Mouse (Mus musculus) ES-Bruce4 (cell line): ENCODE data around the gene Zfp654. TPM values are rescaled to one million over a fixed set of nuclear protein-coding genes. Genes with fewer than 3 reads are reported as not detected.

Experiments used
- H3K27ac ChIP-seq: 2 replicates; pipeline ENCODE4 v1.5.1; 2012; ENCODE audit warnings: low read length, inconsistent platforms; ENCODE audit not compliant: insufficient read depth
- H3K27me3 ChIP-seq: 2 replicates; pipeline ENCODE4 v1.6.1; 2012; ENCODE audit warnings: mild to moderate bottlenecking, low read length, inconsistent platforms; ENCODE audit not compliant: control insufficient read depth, poor library complexity, insufficient read depth, severe bottlenecking
- H3K36me3 ChIP-seq: 2 replicates; pipeline ENCODE4 v1.6.1; 2012; ENCODE audit warnings: inconsistent platforms, mild to moderate bottlenecking, low read length, moderate library complexity; ENCODE audit not compliant: control insufficient read depth, poor library complexity, insufficient read depth, severe bottlenecking
- H3K4me1 ChIP-seq: one replicate; pipeline ENCODE4 v1.8.1; 2011; ENCODE audit warnings: low read length; ENCODE audit not compliant: control insufficient read depth, insufficient read depth
- H3K4me3 ChIP-seq: 2 replicates; pipeline ENCODE4 v1.5.1; 2011; ENCODE audit warnings: low read depth, mild to moderate bottlenecking, low read length
- H3K9ac ChIP-seq: 2 replicates; pipeline ENCODE4 v1.6.1; 2012; ENCODE audit warnings: low read depth, mild to moderate bottlenecking, inconsistent platforms; ENCODE audit not compliant: poor library complexity, severe bottlenecking
- H3K9me3 ChIP-seq: replicated peaks from 2 replicates; pipeline ENCODE4 v1.6.1; 2012; ENCODE audit warnings: mild to moderate bottlenecking, low read length, inconsistent platforms; ENCODE audit not compliant: control insufficient read depth, poor library complexity, insufficient read depth, severe bottlenecking
- CTCF ChIP-seq: IDR thresholded peaks from one replicate; pipeline ENCODE4 v1.8.1; 2011; ENCODE audit warnings: low read depth, low read length
- EP300 ChIP-seq: IDR thresholded peaks from 2 replicates; pipeline ENCODE4 v1.6.1; 2011; ENCODE audit warnings: low read depth, low read length; ENCODE audit not compliant: insufficient read depth
- POLR2A ChIP-seq: IDR thresholded peaks from one replicate; pipeline ENCODE4 v1.8.1; 2011; ENCODE audit warnings: low read length; ENCODE audit not compliant: insufficient read depth
- polyA plus RNA-seq: library from polyadenylated mRNA; stranded (reverse); fragments of >200 nt; gene quantifications from 2 replicates; pipeline ENCODE4 v1.2.4, GENCODE M21; 2011; ENCODE audit warnings: low read depth; ENCODE audit not compliant: missing spikeins, insufficient read depth, insufficient read length

Zfp654 gene
- polyA plus RNA-seq, 1 experiment, result 12.1 TPM

- no peak for TF ChIP-seq CTCF
- TF ChIP-seq EP300, result no peak
- TF ChIP-seq POLR2A, result no peak
- H3K9me3 ChIP-seq, result no peaks in the 10 kb centered on the region
- peaks cover 1% of the 10 kb centered on the region for H3K4me1 ChIP-seq
- H3K27me3 ChIP-seq, result no peaks in the 10 kb centered on the region
- peak within 1 kb of the TSS; percentile 95 for H3K4me3 ChIP-seq
- peaks cover 12% of the 10 kb centered on the region for H3K36me3 ChIP-seq
- peak within 1 kb of the TSS; percentile 74 for H3K9ac ChIP-seq
- H3K27ac ChIP-seq, result peak within 1 kb of the TSS; percentile 60
These were observed 80.7 kb downstream of the Zfp654 start, which contains the start of gene 4930453N24Rik for GRCm38 (mm10) chr16:64770521-64771430. Gene 4930453N24Rik, minus strand, starts transcription at chr16:64771161.

DNA sequence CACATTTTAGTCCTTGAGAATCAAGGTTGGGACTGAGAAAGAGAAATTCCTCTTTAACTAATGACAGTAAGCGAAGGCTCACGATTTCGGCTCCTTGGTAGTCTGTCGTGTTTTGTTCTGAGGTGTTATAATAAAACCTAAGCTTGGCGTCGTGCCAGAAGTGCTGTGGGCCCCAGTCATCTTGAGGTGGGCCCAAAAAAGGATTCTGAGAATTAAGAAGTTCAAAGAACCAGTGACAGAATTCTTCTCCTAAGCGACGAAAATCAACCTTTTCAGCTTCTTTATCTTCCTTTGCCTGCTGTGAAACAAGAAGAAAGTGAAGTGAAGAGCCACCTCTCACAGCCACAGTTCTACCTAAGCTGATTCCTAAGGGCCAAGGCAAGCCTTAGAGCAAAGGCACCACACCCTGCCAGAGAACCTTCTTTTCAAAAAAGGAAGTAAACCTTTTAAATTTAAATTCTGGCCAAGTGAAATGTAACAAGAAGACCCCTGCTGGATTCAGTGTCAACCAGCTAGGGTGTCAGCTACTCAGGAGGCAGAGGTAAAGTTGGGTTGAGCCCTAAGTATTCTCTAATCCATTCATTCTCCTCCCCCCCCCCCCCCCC, 84.7 kb downstream of the Zfp654 start:
- H3K27ac ChIP-seq, result peak overlapping the region; percentile 72
- H3K9ac ChIP-seq, result no peak overlapping the region
- no peak for TF ChIP-seq CTCF
- H3K9me3 ChIP-seq, result peaks cover 30% of the 10 kb centered on the region
- peaks cover 37% of the 10 kb centered on the region for H3K36me3 ChIP-seq
- H3K4me1 ChIP-seq, result peaks cover 1% of the 10 kb centered on the region
- no peaks in the 10 kb centered on the region for H3K27me3 ChIP-seq
- no peak overlapping the region for H3K4me3 ChIP-seq

DNA sequence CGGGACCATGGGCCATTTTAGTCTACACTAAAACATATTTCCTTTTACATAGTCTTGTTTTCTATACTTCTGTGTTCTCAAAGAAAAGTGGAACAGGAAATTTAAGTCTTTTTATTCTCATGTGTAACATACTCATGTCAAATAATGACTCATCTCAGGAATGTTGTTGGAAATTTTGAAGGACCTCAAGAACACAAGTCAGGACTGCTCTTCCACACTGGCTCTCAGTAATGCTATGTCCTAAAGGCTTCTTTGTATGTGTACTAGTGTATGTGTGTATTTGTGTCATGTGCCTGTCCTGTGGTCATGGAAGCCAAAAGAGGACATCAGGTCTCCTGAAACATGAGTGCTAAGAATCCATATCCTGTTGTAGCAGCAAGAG, 92.2 kb downstream of the Zfp654 start:
- peaks cover 13% of the 10 kb centered on the region for H3K36me3 ChIP-seq
- H3K9me3 ChIP-seq, result peaks cover 17% of the 10 kb centered on the region
- TF ChIP-seq POLR2A (no peak), EP300 (no peak), CTCF (no peak)
- H3K4me1 ChIP-seq, result no peaks in the 10 kb centered on the region
- H3K4me3 ChIP-seq, result no peak overlapping the region
- no peaks in the 10 kb centered on the region for H3K27me3 ChIP-seq
- H3K9ac ChIP-seq, result no peak overlapping the region
- H3K27ac ChIP-seq, result no peak overlapping the region

DNA sequence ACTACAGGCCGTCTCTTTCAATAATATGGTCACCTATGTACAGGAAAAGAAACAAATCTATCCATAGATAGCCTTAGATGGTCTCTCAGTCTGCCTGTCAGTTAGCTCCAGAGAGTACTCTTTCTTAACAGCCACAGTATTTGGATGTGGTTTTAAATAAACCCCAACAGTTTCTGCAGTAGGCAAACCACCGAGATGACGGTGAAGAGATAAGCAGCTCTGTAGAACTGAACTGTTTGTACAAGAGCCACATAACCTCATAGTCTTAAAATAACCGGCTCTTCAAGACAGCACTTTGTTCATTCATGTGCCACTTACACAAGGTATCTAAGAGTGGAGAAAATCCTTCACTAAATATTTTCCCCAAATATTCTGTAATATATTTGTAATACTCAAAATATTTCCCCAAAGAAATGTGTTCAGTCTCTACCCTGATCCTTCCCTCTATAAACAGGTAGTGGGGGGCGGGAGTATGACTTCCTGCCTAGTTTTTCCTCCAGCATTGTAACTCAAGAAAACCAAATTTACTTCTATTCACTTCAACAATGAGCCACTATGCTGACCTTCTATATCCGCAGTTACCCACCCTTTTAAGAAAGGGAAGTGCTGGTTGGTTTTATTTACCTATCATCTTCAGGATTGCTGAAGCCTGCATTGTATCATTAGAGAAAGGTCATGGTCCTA, 92.7 kb downstream of the Zfp654 start:
- H3K4me1 ChIP-seq, result no peaks in the 10 kb centered on the region
- no peak for TF ChIP-seq POLR2A
- no peak for TF ChIP-seq EP300
- TF ChIP-seq CTCF, result no peak
- H3K9me3 ChIP-seq, result peaks cover 14% of the 10 kb centered on the region
- no peak overlapping the region for H3K9ac ChIP-seq
- no peak overlapping the region for H3K27ac ChIP-seq
- no peaks in the 10 kb centered on the region for H3K27me3 ChIP-seq
- H3K4me3 ChIP-seq, result no peak overlapping the region
- peaks cover 12% of the 10 kb centered on the region for H3K36me3 ChIP-seq

GRCm38 (mm10) chr16:64757666-64758400, 93.6 kb downstream of the Zfp654 start:
- H3K27me3 ChIP-seq, result no peaks in the 10 kb centered on the region
- TF ChIP-seq CTCF (no peak), EP300 (no peak), POLR2A (no peak)
- no peak overlapping the region for H3K4me3 ChIP-seq
- H3K27ac ChIP-seq, result no peak overlapping the region
- H3K9me3 ChIP-seq, result peaks cover 5% of the 10 kb centered on the region
- H3K36me3 ChIP-seq, result peaks cover 3% of the 10 kb centered on the region; the same call in 1 of the 2 replicates
- no peak overlapping the region for H3K9ac ChIP-seq
- H3K4me1 ChIP-seq, result no peaks in the 10 kb centered on the region
